Mouse (Mus musculus) forebrain, embryonic 15.5 days (tissue): Measurements from ENCODE around the gene Bach2. TPM values are rescaled to one million over a fixed set of nuclear protein-coding genes. Genes with fewer than 3 reads are reported as not detected.
A peak's percentile ranks its signal among the peaks of the same experiment; 100 is the strongest.

Experiments
- ATAC-seq: fragments of 200-750 bp; cut with Nextera tagmentation; replicated peaks from 2 replicates; pipeline ENCODE4 v1.8.0; 2017; ENCODE audit warnings: mild to moderate bottlenecking, moderate TSS enrichment, moderate library complexity
- H3K27ac ChIP-seq: fragments of 300-500 bp; sonication (generic); replicated peaks from 2 replicates; pipeline ENCODE4 v1.5.1; 2015; ENCODE audit warnings: mild to moderate bottlenecking, inconsistent platforms
- H3K27me3 ChIP-seq: fragments of 300-500 bp; sonication (generic); 2 replicates; pipeline ENCODE4 v1.6.1; 2015; ENCODE audit warnings: inconsistent platforms
- H3K36me3 ChIP-seq: fragments of 300-500 bp; sonication (generic); 2 replicates; pipeline ENCODE4 v1.6.1; 2015; ENCODE audit warnings: mild to moderate bottlenecking, inconsistent platforms
- H3K4me1 ChIP-seq: fragments of 300-500 bp; sonication (generic); 2 replicates; pipeline ENCODE4 v1.6.1; 2015; ENCODE audit warnings: inconsistent platforms
- H3K4me2 ChIP-seq: fragments of 300-500 bp; sonication (generic); replicated peaks from 2 replicates; pipeline ENCODE4 v1.6.1; 2015; ENCODE audit warnings: mild to moderate bottlenecking, inconsistent platforms
- H3K4me3 ChIP-seq: fragments of 300-500 bp; sonication (generic); 2 replicates; pipeline ENCODE4 v1.5.1; 2015; ENCODE audit warnings: mild to moderate bottlenecking, inconsistent platforms
- H3K9ac ChIP-seq: fragments of 300-500 bp; sonication (generic); replicated peaks from 2 replicates; pipeline ENCODE4 v1.6.1; 2015; ENCODE audit warnings: mild to moderate bottlenecking, inconsistent platforms
- H3K9me3 ChIP-seq: fragments of 300-500 bp; sonication (generic); 2 replicates; pipeline ENCODE4 v1.6.1; 2016; ENCODE audit warnings: inconsistent platforms
- WGBS: fragments of 180-500 bp; shearing (Covaris S2); methylation state at CpG from one replicate; pipeline ENCODE4 v1.1.7; 2015; ENCODE audit warnings: mixed read lengths; 5-methylcytosine and 5-hydroxymethylcytosine counted together
- polyA plus RNA-seq: library from polyadenylated mRNA; unstranded; fragments of >200 nt; fragmentation: Nextera tagmentation; extraction: Ambion mirVana; gene quantifications from 2 replicates; pipeline ENCODE4 v1.2.1, GENCODE M21; 2015

The Bach2 gene
- polyA plus RNA-seq, 1 experiment from 2014 or later: 34.9 TPM

GRCm38 (mm10) chr4:32479801-32480700 lies 241.4 kb downstream of the Bach2 start:
- no peaks in the 10 kb centered on the region for H3K9me3 ChIP-seq
- H3K27ac ChIP-seq: peak overlapping the region; percentile 9; the same call in 1 of the 2 replicates
- no peak overlapping the region for H3K9ac ChIP-seq
- H3K4me3 ChIP-seq: no peak overlapping the region
- H3K27me3 ChIP-seq: no peaks in the 10 kb centered on the region
- no peak overlapping the region for H3K4me2 ChIP-seq
- H3K36me3 ChIP-seq: no peaks in the 10 kb centered on the region
- H3K4me1 ChIP-seq: peaks cover 63% of the 10 kb centered on the region
- peak; percentile 24; the same call in 1 of the 2 replicates for ATAC-seq
- 49% methylated on average over 16 of the region's 16 CpGs for WGBS

DNA sequence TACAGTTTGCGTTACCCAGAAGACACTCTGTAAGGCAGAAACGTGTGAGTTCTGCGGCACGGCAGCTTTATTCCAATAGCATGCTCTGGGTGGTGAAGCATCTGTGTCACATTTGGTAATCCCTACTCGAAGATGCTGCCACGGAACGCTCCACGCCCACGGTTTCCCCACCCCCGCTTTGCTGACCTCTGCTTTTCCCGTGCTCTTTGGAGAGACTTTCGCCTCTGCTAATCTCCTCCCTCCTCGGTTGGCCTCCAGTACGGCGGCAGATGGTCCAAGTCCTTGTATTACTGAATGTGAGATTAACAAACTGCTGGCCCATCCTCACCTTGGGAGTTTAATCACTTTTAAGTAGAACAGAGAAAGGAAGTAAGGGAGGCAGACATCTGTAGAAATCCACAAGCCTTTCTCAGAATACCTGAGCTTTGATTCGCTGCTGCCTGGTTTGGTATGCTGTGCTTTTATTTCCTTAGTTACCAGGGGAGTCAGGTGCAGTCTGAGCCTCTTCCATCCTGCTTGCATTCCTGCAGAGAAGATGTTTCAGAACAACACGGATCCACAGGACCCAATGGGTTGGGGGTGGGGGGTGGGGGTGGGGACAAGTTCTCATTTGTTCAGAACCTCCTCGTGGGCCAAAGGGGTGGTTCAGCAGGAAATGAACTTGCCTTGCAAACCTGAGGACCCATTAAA lies 242.9 kb downstream of the Bach2 start:
- no peaks in the 10 kb centered on the region for H3K36me3 ChIP-seq
- no peak overlapping the region for H3K4me3 ChIP-seq
- 18% methylated on average over 18 of the region's 18 CpGs for WGBS
- H3K27me3 ChIP-seq: no peaks in the 10 kb centered on the region
- peak overlapping the region; percentile 53 for H3K27ac ChIP-seq
- H3K9ac ChIP-seq: no peak overlapping the region
- no peaks in the 10 kb centered on the region for H3K9me3 ChIP-seq
- no peak overlapping the region for H3K4me2 ChIP-seq
- H3K4me1 ChIP-seq: peaks cover 73% of the 10 kb centered on the region
- no peak for ATAC-seq

DNA sequence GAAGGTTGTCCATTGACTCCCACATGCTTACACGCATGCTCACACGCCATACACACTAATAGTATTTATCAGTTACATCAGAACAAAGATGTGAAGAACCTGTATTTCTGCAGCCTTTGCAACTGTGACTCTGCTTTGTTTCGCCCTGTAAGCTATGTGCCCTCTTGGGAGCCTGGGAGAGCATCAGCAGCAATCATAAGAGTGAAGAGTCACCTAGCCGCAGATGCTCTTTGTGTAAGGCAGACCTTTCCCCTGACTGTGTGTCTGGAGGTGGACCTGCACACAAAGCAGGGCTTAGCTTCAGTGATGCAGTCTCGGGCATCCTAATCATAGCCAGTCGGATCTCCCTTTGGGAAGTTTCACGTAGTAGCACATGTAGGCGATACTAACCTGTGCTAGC lies 243.5 kb downstream of the Bach2 start:
- H3K4me3 ChIP-seq: no peak overlapping the region
- no peaks in the 10 kb centered on the region for H3K27me3 ChIP-seq
- H3K36me3 ChIP-seq: no peaks in the 10 kb centered on the region
- no peak overlapping the region for H3K4me2 ChIP-seq
- H3K4me1 ChIP-seq: peaks cover 76% of the 10 kb centered on the region
- no peak overlapping the region for H3K9ac ChIP-seq
- peak overlapping the region; percentile 27; the same call in 1 of the 2 replicates for H3K27ac ChIP-seq
- no peak for ATAC-seq
- 65% methylated on average over 8 of the region's 8 CpGs for WGBS
- H3K9me3 ChIP-seq: no peaks in the 10 kb centered on the region

DNA sequence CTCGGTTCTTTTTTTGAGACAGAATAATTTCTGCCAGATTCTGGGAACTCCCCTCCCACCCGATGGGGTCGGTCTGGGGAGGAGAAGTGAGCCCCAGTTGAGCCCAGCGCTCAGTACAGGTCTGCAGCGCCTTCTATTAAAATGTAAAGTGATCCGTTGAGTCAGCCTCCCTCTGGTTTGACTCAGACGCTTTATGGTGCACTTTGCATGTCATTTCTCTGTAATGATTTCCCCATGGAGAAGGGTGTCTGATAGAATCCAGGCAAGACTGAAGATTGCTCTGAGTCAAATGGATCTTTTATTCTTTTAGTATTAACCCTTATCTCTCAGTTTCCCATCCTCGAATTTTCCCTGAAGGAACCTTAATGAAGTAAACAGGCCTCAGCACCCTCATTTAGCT lies 244.3 kb downstream of the Bach2 start:
- H3K4me2 ChIP-seq: no peak overlapping the region
- H3K36me3 ChIP-seq: no peaks in the 10 kb centered on the region
- no peaks in the 10 kb centered on the region for H3K27me3 ChIP-seq
- no peaks in the 10 kb centered on the region for H3K9me3 ChIP-seq
- H3K9ac ChIP-seq: no peak overlapping the region
- ATAC-seq: no peak
- H3K4me3 ChIP-seq: no peak overlapping the region
- peak overlapping the region; percentile 27 for H3K27ac ChIP-seq
- H3K4me1 ChIP-seq: peaks cover 79% of the 10 kb centered on the region
- WGBS: 14% methylated on average over 8 of the region's 8 CpGs

- H3K27ac ChIP-seq: peak overlapping the region; percentile 84
- no peaks in the 10 kb centered on the region for H3K27me3 ChIP-seq
- no peak overlapping the region for H3K4me2 ChIP-seq
- no peak for ATAC-seq
- H3K9ac ChIP-seq: no peak overlapping the region
- H3K9me3 ChIP-seq: no peaks in the 10 kb centered on the region
- no peaks in the 10 kb centered on the region for H3K36me3 ChIP-seq
- H3K4me3 ChIP-seq: no peak overlapping the region
- peaks cover 51% of the 10 kb centered on the region for H3K4me1 ChIP-seq
- WGBS: 29% methylated on average over 5 of the region's 5 CpGs
Measured at GRCm38 (mm10) chr4:32485848-32486247, 247.2 kb downstream of the Bach2 start.

DNA sequence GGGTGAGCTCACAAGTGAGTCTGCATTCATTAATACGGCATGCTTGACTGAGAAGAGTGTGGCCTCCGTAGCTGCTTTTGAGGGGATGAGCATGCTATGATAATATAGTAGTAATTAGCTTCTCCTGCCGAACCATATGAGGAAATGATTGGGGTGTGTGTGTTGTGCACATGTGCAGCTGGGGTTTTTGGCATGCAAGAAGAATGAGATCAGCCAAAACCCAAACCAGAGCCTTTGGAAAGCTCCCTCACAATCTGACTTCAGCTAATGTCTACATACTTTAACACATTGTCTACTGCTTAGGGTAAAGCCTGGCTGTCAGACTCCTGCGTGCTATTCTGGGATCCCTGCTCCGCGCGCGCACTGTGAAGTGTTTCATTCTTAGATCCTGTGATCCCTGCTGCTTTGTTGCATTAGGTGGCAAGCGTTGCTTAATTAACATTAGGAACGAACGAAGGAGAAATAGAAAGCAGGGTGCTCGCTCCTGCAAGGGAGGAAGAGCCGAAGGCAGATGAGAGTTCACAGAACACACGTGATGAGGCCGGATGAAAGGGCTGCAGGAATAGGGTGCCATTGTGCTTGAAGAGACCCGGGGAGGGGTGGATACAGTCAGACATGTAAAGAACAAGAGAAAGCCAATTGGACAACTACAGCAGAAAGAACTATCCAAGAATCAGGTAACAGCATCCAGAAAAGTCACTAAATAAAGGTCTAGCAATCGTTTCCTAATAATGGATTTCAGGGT lies 248.2 kb downstream of the Bach2 start:
- peak overlapping the region; percentile 84 for H3K27ac ChIP-seq
- H3K27me3 ChIP-seq: no peaks in the 10 kb centered on the region
- 11% methylated on average over 17 of the region's 17 CpGs for WGBS
- peak; percentile 86 for ATAC-seq
- peak overlapping the region; percentile 34 for H3K4me2 ChIP-seq
- H3K9me3 ChIP-seq: no peaks in the 10 kb centered on the region
- no peaks in the 10 kb centered on the region for H3K36me3 ChIP-seq
- peaks cover 42% of the 10 kb centered on the region for H3K4me1 ChIP-seq
- H3K9ac ChIP-seq: peak overlapping the region; percentile 17; the same call in 1 of the 2 replicates
- 0 out of 2 replicates have a peak overlapping the region, but pooled peaks have one; percentile 2 for H3K4me3 ChIP-seq

DNA sequence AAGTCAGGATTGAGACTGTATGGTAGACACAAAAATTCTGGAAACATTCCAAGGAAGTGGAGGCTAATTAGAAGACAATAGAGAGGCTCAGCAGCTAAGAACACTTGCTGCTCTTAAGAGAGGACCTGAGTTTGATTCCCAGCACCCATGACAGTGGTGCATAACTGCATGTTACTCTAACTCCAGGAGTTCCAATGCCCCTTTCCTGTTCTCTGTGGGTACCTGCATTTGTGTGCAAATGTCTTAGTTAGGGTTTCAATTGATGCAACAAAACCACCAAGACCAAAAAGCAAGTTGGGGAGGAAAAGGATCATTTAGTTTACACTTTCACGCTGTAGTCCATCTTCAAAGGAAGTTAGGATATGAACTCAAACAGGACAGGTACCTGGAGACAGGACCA lies 250.6 kb downstream of the Bach2 start:
- Histone ChIP-seq H3K36me3 (no peaks in the 10 kb centered on the region), H3K9ac (no peak overlapping the region), H3K4me2 (no peak overlapping the region), H3K27me3 (no peaks in the 10 kb centered on the region), H3K4me3 (no peak overlapping the region), H3K4me1 (peaks cover 26% of the 10 kb centered on the region), H3K9me3 (no peaks in the 10 kb centered on the region), H3K27ac (no peak overlapping the region)
- 94% methylated on average over 1 of the region's 1 CpGs for WGBS
- no peak for ATAC-seq

DNA sequence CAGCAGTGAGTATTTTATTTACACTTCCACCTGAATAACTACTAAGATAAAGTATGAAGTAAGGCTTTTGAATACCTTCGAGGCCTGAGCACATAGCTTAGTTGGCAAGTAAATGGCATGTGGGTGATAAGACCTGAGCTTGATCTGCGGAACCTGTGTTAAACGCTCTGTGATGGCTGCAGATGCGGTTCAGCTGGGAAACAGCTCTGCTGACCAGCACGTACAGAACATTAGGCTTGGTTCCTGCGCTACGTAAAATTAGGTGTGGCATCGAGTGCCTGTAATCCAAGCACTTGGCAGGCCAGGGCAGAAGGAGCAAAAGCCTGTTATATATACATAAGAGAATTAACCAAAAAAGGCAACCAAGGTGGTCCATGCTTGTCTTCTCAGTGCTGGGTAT lies 252.6 kb downstream of the Bach2 start:
- no peak for ATAC-seq
- peaks cover 19% of the 10 kb centered on the region for H3K4me1 ChIP-seq
- no peaks in the 10 kb centered on the region for H3K27me3 ChIP-seq
- whole genome bisulfite sequencing: 86% methylated on average over 8 of the region's 8 CpGs
- H3K27ac ChIP-seq: no peak overlapping the region
- no peaks in the 10 kb centered on the region for H3K9me3 ChIP-seq
- no peak overlapping the region for H3K4me3 ChIP-seq
- H3K9ac ChIP-seq: no peak overlapping the region
- no peaks in the 10 kb centered on the region for H3K36me3 ChIP-seq
- no peak overlapping the region for H3K4me2 ChIP-seq

DNA sequence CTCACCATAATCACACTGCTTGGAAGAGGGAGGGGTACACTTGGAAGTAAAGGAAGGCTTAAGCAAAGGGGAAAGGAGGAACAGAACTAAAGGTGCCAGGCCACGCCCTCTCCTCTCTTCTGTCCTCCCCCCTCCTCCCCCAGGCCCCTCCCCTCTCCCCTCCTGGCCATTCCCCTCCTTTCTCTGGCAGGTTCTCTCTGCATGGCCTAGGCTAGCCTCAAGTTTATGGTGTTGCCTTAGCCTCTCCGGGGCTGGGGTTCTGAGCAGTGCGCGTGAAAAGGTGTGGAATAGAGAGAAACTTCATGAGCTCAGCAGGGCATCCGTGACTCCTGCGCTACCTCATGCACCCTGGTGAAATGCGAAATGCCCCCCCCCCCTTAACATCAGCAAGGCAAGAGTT lies 254.2 kb downstream of the Bach2 start:
- 0 out of 2 replicates have a peak, but pooled peaks have one; percentile 41 for ATAC-seq
- Histone ChIP-seq H3K4me3 (no peak overlapping the region), H3K9me3 (no peaks in the 10 kb centered on the region), H3K36me3 (no peaks in the 10 kb centered on the region), H3K4me1 (peaks cover 3% of the 10 kb centered on the region), H3K27ac (no peak overlapping the region), H3K9ac (no peak overlapping the region), H3K4me2 (no peak overlapping the region), H3K27me3 (no peaks in the 10 kb centered on the region)
- 79% methylated on average over 7 of the region's 7 CpGs for WGBS

GRCm38 (mm10) chr4:32501780-32502179 lies 263.2 kb downstream of the Bach2 start:
- H3K9me3 ChIP-seq: no peaks in the 10 kb centered on the region
- WGBS: 79% methylated on average over 8 of the region's 8 CpGs
- H3K4me2 ChIP-seq: no peak overlapping the region
- no peak for ATAC-seq
- H3K4me1 ChIP-seq: peaks cover 6% of the 10 kb centered on the region
- H3K27ac ChIP-seq: no peak overlapping the region
- no peak overlapping the region for H3K4me3 ChIP-seq
- H3K36me3 ChIP-seq: peaks cover 14% of the 10 kb centered on the region
- no peaks in the 10 kb centered on the region for H3K27me3 ChIP-seq
- H3K9ac ChIP-seq: no peak overlapping the region

DNA sequence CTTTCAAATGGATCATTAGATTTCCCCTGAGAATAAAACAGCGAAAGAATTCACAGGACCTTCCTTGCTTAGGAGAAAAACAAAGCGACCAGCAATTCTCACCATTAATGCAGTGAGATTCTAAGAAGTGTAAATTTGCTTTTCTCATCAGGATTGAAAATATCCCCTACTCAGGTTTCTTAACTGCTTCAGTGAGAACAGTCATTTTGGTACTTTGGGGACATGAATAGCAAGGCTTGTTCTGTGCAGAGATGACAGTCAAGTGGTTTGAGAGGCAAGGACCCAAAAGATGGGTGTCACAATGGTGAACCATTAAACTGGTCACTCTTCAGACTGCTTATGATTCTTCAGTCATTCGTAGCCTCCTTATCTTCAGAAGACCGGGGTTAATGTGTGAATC lies 263.6 kb downstream of the Bach2 start:
- Histone ChIP-seq H3K4me3 (no peak overlapping the region), H3K27ac (no peak overlapping the region), H3K9me3 (no peaks in the 10 kb centered on the region), H3K9ac (no peak overlapping the region), H3K4me1 (peaks cover 10% of the 10 kb centered on the region), H3K36me3 (peaks cover 14% of the 10 kb centered on the region), H3K27me3 (no peaks in the 10 kb centered on the region), H3K4me2 (no peak overlapping the region)
- ATAC-seq: no peak
- WGBS: 80% methylated on average over 4 of the region's 4 CpGs

- H3K27me3 ChIP-seq: no peaks in the 10 kb centered on the region
- peaks cover 31% of the 10 kb centered on the region for H3K4me1 ChIP-seq
- H3K4me3 ChIP-seq: no peak overlapping the region
- ATAC-seq: no peak
- WGBS: 95% methylated on average over 11 of the region's 11 CpGs
- H3K27ac ChIP-seq: no peak overlapping the region
- peaks cover 14% of the 10 kb centered on the region for H3K36me3 ChIP-seq
- H3K9me3 ChIP-seq: no peaks in the 10 kb centered on the region
- no peak overlapping the region for H3K9ac ChIP-seq
- no peak overlapping the region for H3K4me2 ChIP-seq
Measured at GRCm38 (mm10) chr4:32504236-32504635, 265.6 kb downstream of the Bach2 start.
